Mouse (Mus musculus) brain, embryonic 14.5 days (tissue): ENCODE data around the gene Dock1.

Experiments used
- CTCF ChIP-seq: fragments of 200-500 bp; IDR thresholded peaks from 2 replicates; pipeline ENCODE4 v1.5.1; 2012; ENCODE audit warnings: inconsistent platforms, mild to moderate bottlenecking, moderate library complexity, borderline replicate concordance; ENCODE audit not compliant: insufficient read depth, insufficient read length; ENCODE audit errors: extremely low read depth
- POLR2A ChIP-seq: fragments of 200-500 bp; IDR thresholded peaks from 2 replicates; pipeline ENCODE4 v1.6.1; 2012; ENCODE audit warnings: mild to moderate bottlenecking, inconsistent platforms, borderline replicate concordance; ENCODE audit not compliant: poor library complexity, insufficient read depth, insufficient read length, severe bottlenecking; ENCODE audit errors: extremely low read depth

DNA sequence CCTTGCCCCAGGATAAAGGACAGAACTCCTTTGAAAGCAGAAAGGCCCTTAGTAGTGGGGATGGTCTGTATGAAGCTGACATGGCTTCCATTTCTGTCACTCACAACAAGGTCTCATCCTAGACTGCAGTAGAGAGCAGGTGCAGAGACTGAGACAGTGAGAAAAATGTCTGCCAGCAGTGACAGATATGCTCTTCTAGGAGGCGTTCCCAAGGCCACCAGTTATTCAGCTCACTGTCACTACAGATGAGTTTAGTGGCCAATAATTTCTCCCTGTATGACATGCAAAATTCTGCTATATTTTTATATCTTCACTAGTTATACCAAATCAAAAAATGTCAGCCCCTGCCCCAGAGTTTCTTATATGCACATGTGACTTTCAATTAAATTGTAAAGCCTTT, 368.5 kb downstream of the Dock1 start:
- no peak for TF ChIP-seq CTCF
- no peak for TF ChIP-seq POLR2A
